Mouse (Mus musculus) CH12.LX (cell line): ENCODE results near the gene Ube4b. TPM values are rescaled to one million over a fixed set of nuclear protein-coding genes. Genes with fewer than 3 reads are reported as not detected.

Experiments used
- DNase-seq: peaks from one replicate; pipeline ENCODE4 v3.0.0-alpha.2; 2013; ENCODE audit errors: extremely low read depth
- H3K27ac ChIP-seq: 2 replicates; pipeline ENCODE4 v1.5.1; 2012; ENCODE audit warnings: low read depth, mild to moderate bottlenecking, control low read depth, moderate library complexity; ENCODE audit not compliant: insufficient read depth
- H3K27me3 ChIP-seq: replicated peaks from 2 replicates; pipeline ENCODE3; 2012; ENCODE audit warnings: inconsistent platforms
- H3K36me3 ChIP-seq, 2 experiments: replicated peaks in 1 of 2; 2 replicates each; pipeline versions ENCODE3 to v1.6.1; 2012; ENCODE audit warnings: inconsistent platforms in 1 of 2, low read length in 1 of 2, mild to moderate bottlenecking in 1 of 2, mixed read lengths in 1 of 2, moderate library complexity in 1 of 2; ENCODE audit not compliant: control insufficient read depth in 1 of 2, insufficient read depth in 1 of 2
- H3K4me1 ChIP-seq, 2 experiments: 2 replicates each; pipeline ENCODE4 v1.6.1; 2012; ENCODE audit warnings: inconsistent platforms in 1 of 2, moderate library complexity in 1 of 2; ENCODE audit not compliant: insufficient read depth in 2 of 2, control insufficient read depth in 1 of 2
- H3K4me2 ChIP-seq: 2 replicates; pipeline ENCODE4 v1.6.1; 2012; ENCODE audit warnings: low read depth, mild to moderate bottlenecking, control low read depth; ENCODE audit not compliant: poor library complexity, insufficient read depth, severe bottlenecking
- H3K4me3 ChIP-seq, 3 experiments: fragments of 150-350 bp in 1 of 3; sonication (generic) in 1 of 3; replicated peaks in 1 of 3; 2 replicates each; pipeline versions ENCODE3 to v1.5.1; 2011 to 2012; ENCODE audit warnings: low read depth in 2 of 3, low read length in 2 of 3, mild to moderate bottlenecking in 2 of 3, moderate library complexity in 2 of 3, control low read depth in 1 of 3, improper control_type of control experiment in 1 of 3, inconsistent platforms in 1 of 3, mixed read lengths in 1 of 3; ENCODE audit not compliant: poor library complexity in 1 of 3
- H3K79me2 ChIP-seq: replicated peaks from 2 replicates; pipeline ENCODE4 v1.6.1; 2012; ENCODE audit warnings: mild to moderate bottlenecking, moderate library complexity; ENCODE audit not compliant: control insufficient read depth, poor library complexity, insufficient read depth, severe bottlenecking; ENCODE audit errors: extremely low read depth
- H3K9ac ChIP-seq: 2 replicates; pipeline ENCODE4 v1.6.1; 2012; ENCODE audit warnings: low read depth, mild to moderate bottlenecking, control low read depth, moderate library complexity; ENCODE audit not compliant: insufficient read depth
- H3K9me3 ChIP-seq: replicated peaks from 2 replicates; pipeline ENCODE3; 2012; ENCODE audit warnings: low read length, inconsistent platforms, mixed read lengths
- BHLHE40 ChIP-seq: IDR thresholded peaks from 2 replicates; pipeline ENCODE4 v1.6.1; 2011; ENCODE audit warnings: mild to moderate bottlenecking, low read depth, low read length, improper control_type of control experiment
- CHD1 ChIP-seq: IDR thresholded peaks from 2 replicates; pipeline ENCODE4 v1.6.1; 2012; ENCODE audit warnings: low read depth, low read length, improper control_type of control experiment, inconsistent platforms
- E2F4 ChIP-seq: IDR thresholded peaks from 2 replicates; pipeline ENCODE4 v1.6.1; 2011; ENCODE audit warnings: low read depth, low read length, improper control_type of control experiment; ENCODE audit not compliant: insufficient replicate concordance
- EP300 ChIP-seq: IDR thresholded peaks from 2 replicates; pipeline ENCODE4 v1.6.1; 2011; ENCODE audit warnings: low read length, improper control_type of control experiment
- ETS1 ChIP-seq: conservative IDR thresholded peaks from 2 replicates; pipeline ENCODE4 v1.6.1; 2012; ENCODE audit warnings: low read depth, mild to moderate bottlenecking, inconsistent platforms, low read length, improper control_type of control experiment, moderate library complexity
- IRF4 ChIP-seq: IDR thresholded peaks from 2 replicates; pipeline ENCODE4 v1.6.1; 2014; ENCODE audit warnings: low read depth, mild to moderate bottlenecking, inconsistent platforms, low read length, improper control_type of control experiment
- KAT2A ChIP-seq: IDR thresholded peaks from 2 replicates; pipeline ENCODE4 v1.6.1; 2012; ENCODE audit warnings: low read length, improper control_type of control experiment, inconsistent platforms; ENCODE audit not compliant: insufficient replicate concordance
- MAFK ChIP-seq: IDR thresholded peaks from 2 replicates; pipeline ENCODE4 v1.6.1; 2011; ENCODE audit warnings: low read length, improper control_type of control experiment; ENCODE audit not compliant: insufficient replicate concordance
- MAX ChIP-seq: IDR thresholded peaks from 2 replicates; pipeline ENCODE4 v1.6.1; 2011; ENCODE audit warnings: low read length, improper control_type of control experiment
- MEF2A ChIP-seq: IDR thresholded peaks from 2 replicates; pipeline ENCODE4 v1.6.1; 2014; ENCODE audit warnings: low read depth, mild to moderate bottlenecking, inconsistent platforms, low read length, improper control_type of control experiment, borderline replicate concordance
- MYC ChIP-seq: IDR thresholded peaks from 2 replicates; pipeline ENCODE4 v1.6.1; 2011; ENCODE audit warnings: low read depth, mild to moderate bottlenecking, improper control_type of control experiment, low read length
- SIN3A ChIP-seq: IDR thresholded peaks from 2 replicates; pipeline ENCODE4 v1.6.1; 2012; ENCODE audit warnings: low read length, improper control_type of control experiment, inconsistent platforms
- SMC3 ChIP-seq: IDR thresholded peaks from 2 replicates; pipeline ENCODE4 v1.6.1; 2011; ENCODE audit warnings: low read depth, low read length, improper control_type of control experiment
- TCF12 ChIP-seq: IDR thresholded peaks from 2 replicates; pipeline ENCODE4 v1.6.1; 2014; ENCODE audit warnings: low read depth, mild to moderate bottlenecking, inconsistent platforms, low read length, improper control_type of control experiment
- UBTF ChIP-seq: IDR thresholded peaks from 2 replicates; pipeline ENCODE4 v1.6.1; 2012; ENCODE audit warnings: low read depth, mild to moderate bottlenecking, inconsistent platforms, low read length, improper control_type of control experiment, moderate library complexity
- USF2 ChIP-seq: conservative IDR thresholded peaks from 2 replicates; pipeline ENCODE4 v1.6.1; 2011; ENCODE audit warnings: low read depth, low read length, improper control_type of control experiment
- ZC3H11A ChIP-seq: IDR thresholded peaks from 2 replicates; pipeline ENCODE4 v1.6.1; 2012; ENCODE audit warnings: low read depth, mild to moderate bottlenecking, inconsistent platforms, low read length, improper control_type of control experiment
- ZKSCAN1 ChIP-seq: IDR thresholded peaks from 2 replicates; pipeline ENCODE4 v1.6.1; 2012; ENCODE audit warnings: low read depth, inconsistent platforms, low read length, improper control_type of control experiment, borderline replicate concordance
- ZMIZ1 ChIP-seq: IDR thresholded peaks from 2 replicates; pipeline ENCODE4 v1.6.1; 2012; ENCODE audit warnings: low read depth, mild to moderate bottlenecking, inconsistent platforms, low read length, improper control_type of control experiment
- ZNF384 ChIP-seq: IDR thresholded peaks from 2 replicates; pipeline ENCODE4 v1.6.1; 2012; ENCODE audit warnings: low read depth, low read length, improper control_type of control experiment, inconsistent platforms
- dilution Hi-C: fragments of 300-500 bp; cut with MboI; formaldehyde crosslinking; loops from 2 replicates; pipeline ENCODE4 v1.14.3; 2020; ENCODE audit warnings: low sequenced_read_pairs; ENCODE audit not compliant: extremely low pct_unique_long_range_greater_than_20kb, extremely low pct_ligation_motif_present
- in situ Hi-C: fragments of 300-500 bp; cut with MboI; formaldehyde crosslinking; loops from 3 replicates; pipeline ENCODE4 v1.14.3; 2019; ENCODE audit warnings: low sequenced_read_pairs, low pct_ligation_motif_present, low pct_unique_long_range_greater_than_20kb, mixed read lengths
- polyA plus RNA-seq: library from polyadenylated mRNA; unstranded; fragments of >175 nt; gene quantifications from 2 replicates; pipeline ENCODE4 v1.2.1, GENCODE M21; 2012; ENCODE audit warnings: low read depth; ENCODE audit not compliant: insufficient read length
- total RNA-seq, 2 experiments: library from RNA; depleted of rRNA; stranded (reverse); fragments of 300-350 nt in 1 of 2; fragments of >200 nt in 1 of 2; gene quantifications; 2 replicates each; pipeline ENCODE4 v1.2.3; 2012 to 2014

Ube4b gene
- total and polyA plus RNA-seq, 3 experiments = 13.1 to 60.0 (median 41.6) TPM

GRCm38 (mm10) chr4:149401591-149401982 lies 25.0 kb downstream of the Ube4b start:
- H3K36me3 ChIP-seq = peaks cover 17 to 47% of the 10 kb centered on the region in 2 experiments
- no peaks in the 10 kb centered on the region for H3K9me3 ChIP-seq
- H3K9ac ChIP-seq = no peak overlapping the region
- H3K4me3 ChIP-seq = no peak overlapping the region
- H3K27me3 ChIP-seq = no peaks in the 10 kb centered on the region
- H3K27ac ChIP-seq = no peak overlapping the region
- H3K4me1 ChIP-seq = peaks cover 48 to 76% of the 10 kb centered on the region in 2 experiments
- H3K4me2 ChIP-seq = peak overlapping the region; percentile 55
- DNase-seq = peak; percentile 53
- peaks cover 52% of the 10 kb centered on the region for H3K79me2 ChIP-seq
- TF ChIP-seq MEF2A (peak; percentile 64; the same call in 1 of the 2 replicates), EP300 (peak; percentile 58; the same call in 1 of the 2 replicates), BHLHE40 (peak; percentile 68), CHD1 (no peak), MAX (no peak), ETS1 (peak; percentile 32), IRF4 (0 out of 2 replicates have a peak, but pooled peaks have one; percentile 39)
- TF ChIP-seq, all 38 proteins: peak for 5
- in situ Hi-C loops = no loop called here
- dilution Hi-C loops = no loop called here

- TF ChIP-seq ZNF384 = no peak
- no peak for TF ChIP-seq ZMIZ1
- TF ChIP-seq BHLHE40 = 0 out of 2 replicates have a peak, but pooled peaks have one; percentile 5
- H3K27me3 ChIP-seq = no peaks in the 10 kb centered on the region
- peaks cover 52% of the 10 kb centered on the region for H3K79me2 ChIP-seq
- no peak overlapping the region for H3K27ac ChIP-seq
- no peaks in the 10 kb centered on the region for H3K9me3 ChIP-seq
- in situ Hi-C loops (no loop called here), dilution Hi-C loops (no loop called here)
- H3K4me2 ChIP-seq = peak overlapping the region; percentile 55
- no peak for DNase-seq
- no peak overlapping the region for H3K9ac ChIP-seq
- peaks cover 18 to 49% of the 10 kb centered on the region in 2 experiments for H3K36me3 ChIP-seq
- no peak overlapping the region for H3K4me3 ChIP-seq
- H3K4me1 ChIP-seq = peaks cover 46 to 72% of the 10 kb centered on the region in 2 experiments
These were observed 25.5 kb downstream of the Ube4b start for GRCm38 (mm10) chr4:149400878-149401590.

- Histone ChIP-seq H3K4me2 (peak overlapping the region; percentile 70), H3K9me3 (no peaks in the 10 kb centered on the region), H3K79me2 (peaks cover 43% of the 10 kb centered on the region), H3K27ac (peak overlapping the region; percentile 76), H3K27me3 (no peaks in the 10 kb centered on the region), H3K36me3 (peaks cover 23 to 52% of the 10 kb centered on the region in 2 experiments), H3K4me3 (no peak overlapping the region), H3K4me1 (peaks cover 33 to 64% of the 10 kb centered on the region in 2 experiments), H3K9ac (no peak overlapping the region)
- in situ Hi-C loops = no loop called here
- dilution Hi-C loops = no loop called here
- peak; percentile 24 for DNase-seq
- TF ChIP-seq MAFK = peak; percentile 31; the same call in 1 of the 2 replicates
- TF ChIP-seq ZNF384 = no peak
- no peak for TF ChIP-seq ZMIZ1
- peak; percentile 29; the same call in 1 of the 2 replicates for TF ChIP-seq BHLHE40
- 0 out of 2 replicates have a peak, but pooled peaks have one; percentile 11 for TF ChIP-seq MEF2A
- no peak for TF ChIP-seq MAX
- no peak for TF ChIP-seq UBTF
- peak; percentile 81 for TF ChIP-seq IRF4
- TF ChIP-seq E2F4 = no peak
- TF ChIP-seq ZKSCAN1 = no peak
- TF ChIP-seq TCF12 = 0 out of 2 replicates have a peak, but pooled peaks have one; percentile 28
- TF ChIP-seq CHD1 = no peak
- TF ChIP-seq ZC3H11A = no peak
- TF ChIP-seq USF2 = 0 out of 2 replicates have a peak, but pooled peaks have one; percentile 10
- TF ChIP-seq MYC = no peak
- no peak for TF ChIP-seq EP300
- TF ChIP-seq SIN3A = no peak
- no peak for TF ChIP-seq SMC3
- TF ChIP-seq KAT2A = no peak
These were observed 27.1 kb downstream of the Ube4b start for GRCm38 (mm10) chr4:149399331-149399910.
